Mouse (Mus musculus) brain, embryonic 14.5 days (tissue): ENCODE results near the gene Cdk4.

Experiments used
- CTCF ChIP-seq: fragments of 200-500 bp; IDR thresholded peaks from 2 replicates; pipeline ENCODE4 v1.5.1; 2012; ENCODE audit warnings: inconsistent platforms, mild to moderate bottlenecking, moderate library complexity, borderline replicate concordance; ENCODE audit not compliant: insufficient read depth, insufficient read length; ENCODE audit errors: extremely low read depth
- POLR2A ChIP-seq: fragments of 200-500 bp; IDR thresholded peaks from 2 replicates; pipeline ENCODE4 v1.6.1; 2012; ENCODE audit warnings: mild to moderate bottlenecking, inconsistent platforms, borderline replicate concordance; ENCODE audit not compliant: poor library complexity, insufficient read depth, insufficient read length, severe bottlenecking; ENCODE audit errors: extremely low read depth

DNA sequence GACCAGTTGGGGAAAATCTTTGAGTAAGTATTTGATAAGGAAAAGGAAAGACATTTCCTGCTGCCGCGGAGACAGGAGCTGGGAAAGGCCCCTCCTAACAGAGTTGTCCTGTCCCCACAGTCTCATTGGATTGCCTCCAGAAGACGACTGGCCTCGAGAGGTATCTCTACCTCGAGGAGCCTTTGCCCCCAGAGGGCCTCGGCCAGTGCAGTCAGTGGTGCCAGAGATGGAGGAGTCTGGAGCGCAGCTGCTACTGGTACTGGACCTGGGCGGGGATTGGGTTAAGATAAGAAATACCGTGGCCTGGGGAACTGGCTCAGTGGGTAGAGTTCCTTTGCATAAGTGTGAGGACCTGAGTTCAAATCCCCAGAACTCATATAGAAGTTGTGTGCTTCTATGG, 2.6 kb downstream of the Cdk4 start:
- TF ChIP-seq CTCF: no peak
- TF ChIP-seq POLR2A: no peak
